Mouse (Mus musculus) right cerebral cortex, adult 18-20 months (tissue): ENCODE measurements around the gene Pomt1.

Source experiments
- DNase-seq: peaks from one replicate; pipeline ENCODE4 v3.0.0; 2022; ENCODE audit warnings: mixed read lengths

Pomt1 gene

GRCm38 (mm10) chr2:32235886-32236759, at the start of gene Pomt1:
Pomt1 (plus strand) TSS chr2:32236590.
- DNase-seq = peak; percentile 92

- peak; percentile 92 for DNase-seq
Measured at GRCm38 (mm10) chr2:32187019-32187551, 49.3 kb upstream of the Pomt1 start.

- no peak for DNase-seq
Measured at GRCm38 (mm10) chr2:32187649-32188048, 48.7 kb upstream of the Pomt1 start.

- no peak for DNase-seq
Measured at GRCm38 (mm10) chr2:32189060-32189681, 47.2 kb upstream of the Pomt1 start.

- no peak for DNase-seq
Measured at GRCm38 (mm10) chr2:32190620-32191019, 45.8 kb upstream of the Pomt1 start.

GRCm38 (mm10) chr2:32191872-32192507, 44.4 kb upstream of the Pomt1 start:
- no peak for DNase-seq

- DNase-seq = no peak
Measured at GRCm38 (mm10) chr2:32198977-32199376, 37.4 kb upstream of the Pomt1 start.

GRCm38 (mm10) chr2:32200033-32200432, 36.4 kb upstream of the Pomt1 start:
- DNase-seq = no peak

- no peak for DNase-seq
Measured at GRCm38 (mm10) chr2:32200712-32201111, 35.7 kb upstream of the Pomt1 start.

GRCm38 (mm10) chr2:32201527-32201926, 34.9 kb upstream of the Pomt1 start:
- DNase-seq = no peak

GRCm38 (mm10) chr2:32203853-32204252, 32.5 kb upstream of the Pomt1 start:
- no peak for DNase-seq

- no peak for DNase-seq
Measured at GRCm38 (mm10) chr2:32207682-32208081, 28.7 kb upstream of the Pomt1 start.

- no peak for DNase-seq
Measured at GRCm38 (mm10) chr2:32211689-32212088, 24.7 kb upstream of the Pomt1 start.

- DNase-seq = no peak
Measured at GRCm38 (mm10) chr2:32213000-32213399, 23.4 kb upstream of the Pomt1 start.

- no peak for DNase-seq
Measured at GRCm38 (mm10) chr2:32215576-32215975, 20.8 kb upstream of the Pomt1 start.

- DNase-seq = no peak
Measured at GRCm38 (mm10) chr2:32216506-32216905, 19.9 kb upstream of the Pomt1 start.

GRCm38 (mm10) chr2:32217656-32218055, 18.7 kb upstream of the Pomt1 start:
- DNase-seq = no peak

GRCm38 (mm10) chr2:32218113-32218512, 18.3 kb upstream of the Pomt1 start:
- no peak for DNase-seq

- no peak for DNase-seq
Measured at GRCm38 (mm10) chr2:32218541-32219334, 17.7 kb upstream of the Pomt1 start.

GRCm38 (mm10) chr2:32219501-32219900, 16.9 kb upstream of the Pomt1 start:
- no peak for DNase-seq

GRCm38 (mm10) chr2:32220021-32220420, 16.4 kb upstream of the Pomt1 start:
- no peak for DNase-seq

GRCm38 (mm10) chr2:32220969-32221368, 15.4 kb upstream of the Pomt1 start:
- no peak for DNase-seq

GRCm38 (mm10) chr2:32221577-32221976, 14.8 kb upstream of the Pomt1 start:
- DNase-seq = no peak
